Comparison of ENCODE assay signal across 37 mouse cellular contexts in the genomic region with DNA sequence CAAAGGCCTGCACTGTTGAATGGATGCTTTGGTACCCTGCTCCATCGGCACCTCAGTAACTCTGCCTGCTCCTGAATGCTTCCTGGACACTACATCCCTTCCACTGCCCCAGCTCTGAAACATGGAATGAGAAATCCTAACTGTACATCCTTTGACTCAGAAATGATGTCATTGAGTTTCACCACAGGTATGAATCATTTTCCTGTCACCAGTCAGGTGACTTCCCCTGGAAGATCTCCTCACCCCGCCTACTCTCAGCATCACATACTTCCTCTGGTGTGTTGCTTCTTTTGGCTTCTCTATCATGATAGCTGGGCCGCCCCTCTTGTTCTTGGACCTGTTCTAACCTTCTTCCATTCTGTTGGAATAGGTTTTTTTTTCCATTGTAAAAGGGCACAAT. TPM values are rescaled to one million over a fixed set of nuclear protein-coding genes. Genes with fewer than 3 reads are reported as not detected.
DNase-seq lines count a peak whose midpoint lies in the region; ATAC-seq lines count a peak whose summit lies in the region.
"Had no signal": no experiment of that assay in that cellular context is flagged by ENCODE, and none has a peak within 500 bp of the region (broad histone marks: within the 10 kb centered on the region; RNA-seq: fewer than 3 reads in every experiment).

No protein-coding gene starts in this region.

- no peak overlapping the region for H3K9ac ChIP-seq in liver, embryonic 11.5 days (ENCODE audit: low read depth, low read length)
- H3K9ac ChIP-seq: embryonic facial prominence, embryonic 12.5 days; hindbrain, embryonic 13.5 days; liver, embryonic 15.5 days; lung, embryonic 15.5 days; midbrain, embryonic 12.5 days had no signal

- no peaks in the 10 kb centered on the region for H3K27me3 ChIP-seq in liver, embryonic 11.5 days (replicated peaks; ENCODE audit: control insufficient read depth, insufficient read depth, low read length)
- H3K27me3 ChIP-seq: embryonic facial prominence, embryonic 12.5 days; hindbrain, embryonic 13.5 days; liver, embryonic 15.5 days; lung, embryonic 15.5 days; midbrain, embryonic 12.5 days had no signal

- H3K27ac ChIP-seq in liver, embryonic 11.5 days (ENCODE audit: low read depth, low read length), result no peak overlapping the region
- H3K27ac ChIP-seq: embryonic facial prominence, embryonic 12.5 days; hindbrain, embryonic 13.5 days; liver, embryonic 15.5 days; lung, embryonic 15.5 days; midbrain, embryonic 12.5 days had no signal

- peak; percentile 88 for DNase-seq in 3T3-L1 (ENCODE audit: low read depth, low spot score)
- peak; percentile 10 for DNase-seq in CD4-positive helper T cell, adult 2 months (ENCODE audit: low read depth, low spot score)
- DNase-seq in Muller cell, postnatal 12 days (ENCODE audit: inconsistent ontology term), result no peak
- no peak for DNase-seq in left cerebral cortex, postnatal 14 days (ENCODE audit: low spot score in 2 of 2)
- DNase-seq in liver, embryonic 11.5 days (ENCODE audit: low spot score), result no peak
- DNase-seq: adrenal gland, postnatal 10 days; cerebellum, adult 11 months; cerebellum, adult 9-10 months; embryo, embryonic 11 days; gastrocnemius, postnatal 14 days; heart, adult 11 months; heart, postnatal 36 days; kidney, adult 18-20 months; kidney, postnatal 36 days; layer of hippocampus, postnatal 36 days; liver; lung, postnatal 36 days; thymus, adult 2 months had no signal

- no peaks in the 10 kb centered on the region for H3K36me3 ChIP-seq in liver, embryonic 11.5 days (ENCODE audit: control insufficient read depth, insufficient read depth, low read length)
- H3K36me3 ChIP-seq: embryonic facial prominence, embryonic 12.5 days; G1E; hindbrain, embryonic 13.5 days; liver, embryonic 15.5 days; lung, embryonic 15.5 days; midbrain, embryonic 12.5 days had no signal

- no peaks in the 10 kb centered on the region for H3K9me3 ChIP-seq in liver, embryonic 11.5 days (ENCODE audit: control insufficient read depth, low read length)
- H3K9me3 ChIP-seq: embryonic facial prominence, embryonic 12.5 days; G1E; hindbrain, embryonic 13.5 days; liver, embryonic 15.5 days; lung, embryonic 15.5 days; midbrain, embryonic 12.5 days had no signal

- 78% methylated on average over 3 of the region's 3 CpGs for WGBS in liver, embryonic 11.5 days

- intact Hi-C loops in left cerebral cortex, postnatal 14 days (cut with DNase I), result no loop called here

- H3K4me2 ChIP-seq in liver, embryonic 11.5 days, result no peak overlapping the region
- H3K4me2 ChIP-seq: embryonic facial prominence, embryonic 12.5 days; heart, embryonic 11.5 days; hindbrain, embryonic 13.5 days; liver, embryonic 15.5 days; lung, embryonic 15.5 days; midbrain, embryonic 12.5 days had no signal

- H3K4me3 ChIP-seq in liver, embryonic 11.5 days (ENCODE audit: low read depth, low read length), result no peak overlapping the region
- H3K4me3 ChIP-seq: embryonic facial prominence, embryonic 12.5 days; hindbrain, embryonic 13.5 days; liver, embryonic 15.5 days; lung, embryonic 15.5 days; megakaryocyte, embryonic 14.5 days; midbrain, embryonic 12.5 days had no signal

- peak; percentile 28 for ATAC-seq in activated CD4-positive, CD25-positive, alpha-beta regulatory T cell, adult 4 months
- 0 out of 2 replicates have a peak, but pooled peaks have one; percentile 23 for ATAC-seq in megakaryocyte progenitor cell, adult 5-6 weeks (replicated peaks; ENCODE audit: poor library complexity)
- no peak for ATAC-seq in liver, embryonic 11.5 days (replicated peaks; ENCODE audit: low FRiP score)
- ATAC-seq: forebrain, embryonic 14.5 days had no signal

- H3K4me1 ChIP-seq in liver, embryonic 11.5 days (replicated peaks; ENCODE audit: control insufficient read depth, insufficient read depth, low read length), result no peaks in the 10 kb centered on the region
- H3K4me1 ChIP-seq: embryonic facial prominence, embryonic 12.5 days; hindbrain, embryonic 13.5 days; liver, embryonic 15.5 days; lung, embryonic 15.5 days; midbrain, embryonic 12.5 days had no signal

RNA-seq across cellular contexts. Expression of gene Defb20, which starts 4.0 kb away (rescaled TPM):
- polyA plus RNA-seq in activated CD4-positive, CD25-positive, alpha-beta regulatory T cell, adult 4 months (2017; shearing (Covaris generic)), result not detected
- total RNA-seq in megakaryocyte progenitor cell, adult 5-6 weeks (2015), result not detected in 2 replicates
- not detected in 2 replicates for total RNA-seq in megakaryocyte progenitor cell, adult 5-6 weeks (2017)
- not detected for total RNA-seq in left cerebral cortex, postnatal 14 days (2021)
- not detected in 2 replicates for polyA plus RNA-seq in liver, embryonic 11.5 days (2014; fragmentation: Nextera tagmentation; extraction: Ambion mirVana)
- total RNA-seq: adrenal gland, postnatal 10 days; gastrocnemius, postnatal 14 days; heart, postnatal 36 days; layer of hippocampus, postnatal 36 days; left cerebral cortex, postnatal 10 days had no signal
- polyA plus RNA-seq: embryonic facial prominence, embryonic 12.5 days; forebrain, embryonic 14.5 days; G1E; heart, embryonic 11.5 days; heart, embryonic 16.5 days; hindbrain, embryonic 13.5 days; intestine, embryonic 14.5 days; kidney, embryonic 16.5 days; limb, embryonic 11.5 days; liver, embryonic 15.5 days; lung, embryonic 15.5 days; midbrain, embryonic 12.5 days; neural tube, embryonic 14.5 days; thymus, adult 2 months; urinary bladder, adult 2 months had no signal

RNA-seq across cellular contexts. Expression of gene Defb22, which starts 9.1 kb away (rescaled TPM):
- polyA plus RNA-seq in activated CD4-positive, CD25-positive, alpha-beta regulatory T cell, adult 4 months (2017; shearing (Covaris generic)), result not detected
- total RNA-seq in megakaryocyte progenitor cell, adult 5-6 weeks (2015), result not detected in 2 replicates
- not detected in 2 replicates for total RNA-seq in megakaryocyte progenitor cell, adult 5-6 weeks (2017)
- total RNA-seq in left cerebral cortex, postnatal 14 days (2021), result not detected
- polyA plus RNA-seq in liver, embryonic 11.5 days (2014; fragmentation: Nextera tagmentation; extraction: Ambion mirVana), result not detected in 2 replicates
- total RNA-seq: adrenal gland, postnatal 10 days; G1E; gastrocnemius, postnatal 14 days; heart, postnatal 36 days; layer of hippocampus, adult 8-10 months; layer of hippocampus, postnatal 36 days; left cerebral cortex, postnatal 10 days had no signal
- polyA plus RNA-seq: embryonic facial prominence, embryonic 12.5 days; forebrain, embryonic 14.5 days; G1E; heart, embryonic 11.5 days; heart, embryonic 16.5 days; hindbrain, embryonic 13.5 days; intestine, embryonic 14.5 days; kidney, embryonic 16.5 days; limb, embryonic 11.5 days; liver, embryonic 15.5 days; lung, embryonic 15.5 days; midbrain, embryonic 12.5 days; neural tube, embryonic 14.5 days; thymus, adult 2 months; urinary bladder, adult 2 months had no signal

RNA-seq across cellular contexts. Expression of gene Defb23, which starts 16.5 kb away (rescaled TPM):
- polyA plus RNA-seq in activated CD4-positive, CD25-positive, alpha-beta regulatory T cell, adult 4 months (2017; shearing (Covaris generic)), result not detected
- total RNA-seq in megakaryocyte progenitor cell, adult 5-6 weeks (2015), result not detected in 2 replicates
- total RNA-seq in megakaryocyte progenitor cell, adult 5-6 weeks (2017), result not detected in 2 replicates
- not detected for total RNA-seq in left cerebral cortex, postnatal 14 days (2021)
- polyA plus RNA-seq in liver, embryonic 11.5 days (2014; fragmentation: Nextera tagmentation; extraction: Ambion mirVana), result not detected in 2 replicates
- total RNA-seq: adrenal gland, postnatal 10 days; G1E; gastrocnemius, postnatal 14 days; heart, postnatal 36 days; layer of hippocampus, adult 8-10 months; layer of hippocampus, postnatal 36 days; left cerebral cortex, postnatal 10 days had no signal
- polyA plus RNA-seq: embryonic facial prominence, embryonic 12.5 days; forebrain, embryonic 14.5 days; G1E; heart, embryonic 11.5 days; heart, embryonic 16.5 days; hindbrain, embryonic 13.5 days; intestine, embryonic 14.5 days; kidney, embryonic 16.5 days; limb, embryonic 11.5 days; liver, embryonic 15.5 days; lung, embryonic 15.5 days; midbrain, embryonic 12.5 days; neural tube, embryonic 14.5 days; thymus, adult 2 months; urinary bladder, adult 2 months had no signal

RNA-seq across cellular contexts. Expression of gene Defb26, which starts 30.6 kb away (rescaled TPM):
- polyA plus RNA-seq in activated CD4-positive, CD25-positive, alpha-beta regulatory T cell, adult 4 months (2017; shearing (Covaris generic)), result not detected
- not detected in 2 replicates for total RNA-seq in megakaryocyte progenitor cell, adult 5-6 weeks (2015)
- total RNA-seq in megakaryocyte progenitor cell, adult 5-6 weeks (2017), result not detected in 2 replicates
- not detected for total RNA-seq in left cerebral cortex, postnatal 14 days (2021)
- polyA plus RNA-seq in liver, embryonic 11.5 days (2014; fragmentation: Nextera tagmentation; extraction: Ambion mirVana), result not detected in 2 replicates
- total RNA-seq: adrenal gland, postnatal 10 days; G1E; gastrocnemius, postnatal 14 days; heart, postnatal 36 days; layer of hippocampus, adult 8-10 months; layer of hippocampus, postnatal 36 days; left cerebral cortex, postnatal 10 days had no signal
- polyA plus RNA-seq: embryonic facial prominence, embryonic 12.5 days; forebrain, embryonic 14.5 days; G1E; heart, embryonic 11.5 days; heart, embryonic 16.5 days; hindbrain, embryonic 13.5 days; intestine, embryonic 14.5 days; kidney, embryonic 16.5 days; limb, embryonic 11.5 days; liver, embryonic 15.5 days; lung, embryonic 15.5 days; midbrain, embryonic 12.5 days; neural tube, embryonic 14.5 days; thymus, adult 2 months; urinary bladder, adult 2 months had no signal

RNA-seq across cellular contexts. Expression of gene Defb28, which starts 37.2 kb away (rescaled TPM):
- polyA plus RNA-seq in activated CD4-positive, CD25-positive, alpha-beta regulatory T cell, adult 4 months (2017; shearing (Covaris generic)), result not detected
- not detected in 2 replicates for total RNA-seq in megakaryocyte progenitor cell, adult 5-6 weeks (2015)
- not detected in 2 replicates for total RNA-seq in megakaryocyte progenitor cell, adult 5-6 weeks (2017)
- not detected for total RNA-seq in left cerebral cortex, postnatal 14 days (2021)
- polyA plus RNA-seq in liver, embryonic 11.5 days (2014; fragmentation: Nextera tagmentation; extraction: Ambion mirVana), result not detected in 2 replicates
- total RNA-seq: adrenal gland, postnatal 10 days; G1E; gastrocnemius, postnatal 14 days; heart, postnatal 36 days; layer of hippocampus, adult 8-10 months; layer of hippocampus, postnatal 36 days; left cerebral cortex, postnatal 10 days had no signal
- polyA plus RNA-seq: embryonic facial prominence, embryonic 12.5 days; forebrain, embryonic 14.5 days; G1E; heart, embryonic 11.5 days; heart, embryonic 16.5 days; hindbrain, embryonic 13.5 days; intestine, embryonic 14.5 days; kidney, embryonic 16.5 days; limb, embryonic 11.5 days; liver, embryonic 15.5 days; lung, embryonic 15.5 days; midbrain, embryonic 12.5 days; neural tube, embryonic 14.5 days; thymus, adult 2 months; urinary bladder, adult 2 months had no signal

Comparison
In these comparisons a context has a peak if more than half of its experiments do, and no peak if none do; other contexts are left out.
1. DNase-seq: peak in 3T3-L1 (single experiment) and CD4-positive helper T cell, adult 2 months (single experiment); none in Muller cell, postnatal 12 days (single experiment), left cerebral cortex, postnatal 14 days (0 of 2) and liver, embryonic 11.5 days (single experiment).